Mouse (Mus musculus): ENCODE measurements around the gene Nyx. TPM values are rescaled to one million over a fixed set of nuclear protein-coding genes. Genes with fewer than 3 reads are reported as not detected.

Nyx gene
- polyA plus RNA-seq, 1 experiment, result 0.53 TPM

GRCm38 (mm10) chrX:13471925-13472324, 6.0 kb downstream of the Nyx start:
- no peak for TF ChIP-seq POLR2A (IDR thresholded peaks at IDR 0.05; ENCODE audit: borderline replicate concordance, extremely low read depth, insufficient read depth, insufficient read length, poor library complexity, severe bottlenecking)
- TF ChIP-seq CTCF (IDR thresholded peaks at IDR 0.05; ENCODE audit: borderline replicate concordance, extremely low read depth, insufficient read depth, insufficient read length), result no peak
- no peak for DNase-seq (ENCODE audit: low read depth)

- TF ChIP-seq CTCF (IDR thresholded peaks at IDR 0.05; ENCODE audit: borderline replicate concordance, extremely low read depth, insufficient read depth, insufficient read length) (no peak), POLR2A (IDR thresholded peaks at IDR 0.05; ENCODE audit: borderline replicate concordance, extremely low read depth, insufficient read depth, insufficient read length, poor library complexity, severe bottlenecking) (no peak)
- DNase-seq (ENCODE audit: low read depth), result no peak
Measured at GRCm38 (mm10) chrX:13472751-13473225, 6.9 kb downstream of the Nyx start.

DNA sequence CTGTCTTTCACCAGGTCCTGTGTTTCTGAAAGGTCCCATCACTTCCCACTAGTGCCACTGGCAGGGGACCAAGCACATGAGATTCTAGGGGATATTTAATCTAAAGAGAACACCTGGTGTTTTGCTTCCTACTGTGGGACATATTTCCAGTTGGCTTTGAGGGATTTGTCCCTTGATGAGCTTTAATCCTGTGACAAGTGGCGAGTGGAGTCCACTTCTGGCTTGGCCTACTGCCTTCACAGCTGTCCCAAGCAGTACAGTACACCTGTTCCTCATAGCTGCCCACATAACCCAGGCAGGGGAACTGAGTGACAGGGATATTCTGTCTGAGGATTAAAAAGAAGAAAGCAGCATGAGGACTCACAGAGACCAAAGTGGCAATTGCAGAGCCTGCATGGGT, 9.5 kb downstream of the Nyx start:
- no peak for TF ChIP-seq POLR2A (IDR thresholded peaks at IDR 0.05; ENCODE audit: borderline replicate concordance, extremely low read depth, insufficient read depth, insufficient read length, poor library complexity, severe bottlenecking)
- TF ChIP-seq CTCF (IDR thresholded peaks at IDR 0.05; ENCODE audit: borderline replicate concordance, extremely low read depth, insufficient read depth, insufficient read length), result no peak
- no peak for DNase-seq (ENCODE audit: low read depth)

DNA sequence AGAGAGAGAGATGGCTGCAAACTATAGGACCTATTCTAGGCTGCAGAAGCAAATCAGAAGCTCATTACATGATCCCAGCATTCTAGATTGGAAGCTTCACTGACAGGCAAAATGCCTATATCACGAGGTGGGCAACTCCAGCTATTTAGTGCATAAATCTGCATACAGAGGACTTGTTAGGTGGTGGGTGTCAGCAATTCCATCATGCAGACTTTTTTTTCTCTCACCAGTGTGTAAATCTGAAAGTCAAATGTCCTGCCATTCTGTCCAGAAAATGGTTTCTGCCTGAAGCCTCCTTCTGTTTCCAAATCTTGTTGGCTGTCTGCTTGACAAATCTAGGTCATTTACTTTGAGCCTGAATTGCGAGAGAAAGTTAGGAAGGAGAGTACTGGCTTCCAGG, 11.7 kb downstream of the Nyx start:
- TF ChIP-seq CTCF (IDR thresholded peaks at IDR 0.05; ENCODE audit: borderline replicate concordance, extremely low read depth, insufficient read depth, insufficient read length) (no peak), POLR2A (IDR thresholded peaks at IDR 0.05; ENCODE audit: borderline replicate concordance, extremely low read depth, insufficient read depth, insufficient read length, poor library complexity, severe bottlenecking) (no peak)
- DNase-seq (ENCODE audit: low read depth), result no peak

GRCm38 (mm10) chrX:13478298-13478697, 12.4 kb downstream of the Nyx start:
- TF ChIP-seq POLR2A (IDR thresholded peaks at IDR 0.05; ENCODE audit: borderline replicate concordance, extremely low read depth, insufficient read depth, insufficient read length, poor library complexity, severe bottlenecking), result no peak
- TF ChIP-seq CTCF (IDR thresholded peaks at IDR 0.05; ENCODE audit: borderline replicate concordance, extremely low read depth, insufficient read depth, insufficient read length), result no peak
- no peak for DNase-seq (ENCODE audit: low read depth)

GRCm38 (mm10) chrX:13479570-13479969, 13.7 kb downstream of the Nyx start:
- TF ChIP-seq CTCF (IDR thresholded peaks at IDR 0.05; ENCODE audit: borderline replicate concordance, extremely low read depth, insufficient read depth, insufficient read length) (no peak), POLR2A (IDR thresholded peaks at IDR 0.05; ENCODE audit: borderline replicate concordance, extremely low read depth, insufficient read depth, insufficient read length, poor library complexity, severe bottlenecking) (no peak)
- DNase-seq (ENCODE audit: low read depth), result no peak

- DNase-seq (ENCODE audit: low read depth), result no peak
- TF ChIP-seq CTCF (IDR thresholded peaks at IDR 0.05; ENCODE audit: borderline replicate concordance, extremely low read depth, insufficient read depth, insufficient read length), result no peak
Measured at GRCm38 (mm10) chrX:13482576-13482975, 16.7 kb downstream of the Nyx start.

- TF ChIP-seq CTCF (IDR thresholded peaks at IDR 0.05; ENCODE audit: borderline replicate concordance, extremely low read depth, insufficient read depth, insufficient read length), result no peak
- TF ChIP-seq POLR2A (IDR thresholded peaks at IDR 0.05; ENCODE audit: borderline replicate concordance, extremely low read depth, insufficient read depth, insufficient read length, poor library complexity, severe bottlenecking), result no peak
Measured at GRCm38 (mm10) chrX:13484447-13484846, 18.5 kb downstream of the Nyx start.

DNA sequence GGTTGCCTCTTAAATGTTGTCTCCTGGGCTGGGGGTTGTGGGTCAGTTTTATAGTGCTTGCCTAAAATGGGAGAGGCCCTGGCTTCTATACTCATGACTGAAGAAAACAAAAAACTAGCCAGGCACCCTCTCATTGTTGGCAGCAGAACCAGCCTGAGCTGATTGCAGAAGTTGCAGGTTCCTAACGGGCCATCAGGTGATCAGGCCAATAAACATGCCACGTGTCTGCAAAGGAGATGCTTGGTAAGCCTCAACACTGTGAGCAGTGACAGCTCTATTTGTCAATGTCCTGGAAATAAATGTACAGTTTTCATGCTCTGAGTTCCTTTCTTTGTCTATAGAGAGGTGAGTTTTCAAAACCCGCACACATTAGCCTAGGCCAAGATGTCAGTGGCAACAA, 23.1 kb downstream of the Nyx start:
- no peak for TF ChIP-seq POLR2A (IDR thresholded peaks at IDR 0.05; ENCODE audit: borderline replicate concordance, extremely low read depth, insufficient read depth, insufficient read length, poor library complexity, severe bottlenecking)
- TF ChIP-seq CTCF (IDR thresholded peaks at IDR 0.05; ENCODE audit: borderline replicate concordance, extremely low read depth, insufficient read depth, insufficient read length), result no peak
- DNase-seq (ENCODE audit: low read depth), result no peak

More at GRCm38 (mm10) chrX:13484447-13484846, 18.5 kb downstream of the Nyx start:
- DNase-seq (ENCODE audit: low read depth), result no peak

GRCm38 (mm10) chrX:13489761-13490160, 23.9 kb downstream of the Nyx start:
- TF ChIP-seq POLR2A (IDR thresholded peaks at IDR 0.05; ENCODE audit: borderline replicate concordance, extremely low read depth, insufficient read depth, insufficient read length, poor library complexity, severe bottlenecking) (no peak), CTCF (IDR thresholded peaks at IDR 0.05; ENCODE audit: borderline replicate concordance, extremely low read depth, insufficient read depth, insufficient read length) (no peak)
- no peak for DNase-seq (ENCODE audit: low read depth)

DNA sequence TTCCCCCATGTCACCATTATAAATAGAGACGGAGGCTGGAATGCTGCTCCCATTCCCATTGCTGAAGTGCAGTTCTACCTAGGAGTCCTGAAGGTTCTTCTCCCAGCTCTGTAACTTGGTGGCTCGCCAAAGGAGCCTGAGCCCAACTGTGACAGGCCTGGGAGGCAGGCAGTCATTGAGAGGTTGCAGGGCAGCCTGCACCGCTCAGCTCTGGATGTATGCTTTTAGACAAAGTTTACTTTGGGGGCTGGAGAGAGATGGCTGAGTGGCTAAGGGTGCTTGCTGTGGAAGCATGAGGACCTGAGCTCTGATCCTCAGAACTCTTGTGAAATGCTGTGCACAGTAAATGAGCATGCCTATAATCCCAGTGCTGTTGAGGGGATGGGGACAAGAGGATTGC, 25.0 kb downstream of the Nyx start:
- DNase-seq (ENCODE audit: low read depth), result no peak

DNA sequence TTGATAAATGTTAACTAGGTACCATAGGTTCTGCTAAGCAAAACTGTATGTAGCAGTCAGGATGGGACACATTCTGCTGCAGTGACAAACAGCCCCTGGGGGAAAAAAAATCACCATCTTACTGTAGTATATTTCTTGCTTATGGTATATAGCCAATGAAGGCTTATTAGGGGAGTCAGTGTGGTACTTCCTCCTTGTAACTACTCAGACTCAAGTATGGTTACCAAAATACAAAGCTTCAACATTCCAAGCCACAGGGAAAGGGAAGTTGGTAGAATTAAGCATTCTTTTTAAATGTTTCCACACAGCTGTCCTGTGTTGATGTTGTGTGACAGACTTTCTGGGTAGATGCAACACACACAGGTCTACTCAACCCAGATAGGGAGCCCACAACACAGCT, 27.0 kb downstream of the Nyx start:
- no peak for TF ChIP-seq POLR2A (IDR thresholded peaks at IDR 0.05; ENCODE audit: borderline replicate concordance, extremely low read depth, insufficient read depth, insufficient read length, poor library complexity, severe bottlenecking)
- TF ChIP-seq CTCF (IDR thresholded peaks at IDR 0.05; ENCODE audit: borderline replicate concordance, extremely low read depth, insufficient read depth, insufficient read length), result no peak
- DNase-seq (ENCODE audit: low read depth), result no peak

More for the DNA sequence above, 25.0 kb downstream of the Nyx start:
- TF ChIP-seq POLR2A (IDR thresholded peaks at IDR 0.05; ENCODE audit: borderline replicate concordance, extremely low read depth, insufficient read depth, insufficient read length, poor library complexity, severe bottlenecking), result no peak
- no peak for TF ChIP-seq CTCF (IDR thresholded peaks at IDR 0.05; ENCODE audit: borderline replicate concordance, extremely low read depth, insufficient read depth, insufficient read length)
